Mouse (Mus musculus): ENCODE measurements around the gene Gm13285.
"Not testable (repeated sequence)": the region's sequence is repeated elsewhere in the genome, so short reads cannot be mapped to it uniquely, and the experiment has no call there.

Gm13285 gene

DNA sequence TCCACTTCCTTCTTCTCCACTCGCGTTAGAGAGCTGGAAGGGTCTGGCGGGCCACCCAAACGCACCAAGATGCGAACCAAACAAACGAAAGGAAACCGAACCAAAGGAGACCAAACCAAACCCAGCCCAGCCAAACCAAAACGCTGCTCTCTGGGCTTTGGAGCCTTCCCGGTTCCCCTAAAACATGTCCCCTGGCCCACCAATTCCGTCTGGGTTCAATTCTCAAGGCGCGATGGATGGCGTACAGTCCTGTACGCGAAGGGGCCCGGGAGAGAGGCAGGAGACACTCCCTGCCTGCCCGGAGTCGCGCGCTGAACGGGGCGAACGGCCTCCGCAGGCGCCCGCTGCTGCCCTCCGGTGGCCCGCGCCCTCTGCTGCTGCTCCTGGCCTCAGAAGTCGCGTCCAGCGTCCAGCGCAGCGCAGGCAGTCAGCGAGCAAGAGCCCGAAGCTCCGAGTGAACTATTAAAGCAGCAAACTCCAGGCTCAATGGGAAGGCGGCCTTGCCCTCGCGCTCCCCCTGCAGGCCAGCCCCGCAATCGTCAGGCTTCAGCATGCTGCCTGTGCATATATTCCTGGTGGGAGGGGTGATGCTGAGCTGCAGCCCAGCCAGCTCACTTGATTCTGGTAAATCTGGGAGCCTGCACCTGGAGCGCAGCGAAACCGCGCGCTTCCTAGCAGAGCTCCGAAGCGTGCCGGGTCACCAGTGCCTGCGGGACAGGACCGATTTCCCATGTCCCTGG lies 5.4 kb upstream of the Gm13285 start, which contains the start of gene Gm13275:
TSS of gene Gm13275 (plus strand) at position 552 of the 740 bp plus-strand sequence.
- DNase-seq (ENCODE audit: low spot score in 2 of 2), result peak; percentile 55 to 66

DNA sequence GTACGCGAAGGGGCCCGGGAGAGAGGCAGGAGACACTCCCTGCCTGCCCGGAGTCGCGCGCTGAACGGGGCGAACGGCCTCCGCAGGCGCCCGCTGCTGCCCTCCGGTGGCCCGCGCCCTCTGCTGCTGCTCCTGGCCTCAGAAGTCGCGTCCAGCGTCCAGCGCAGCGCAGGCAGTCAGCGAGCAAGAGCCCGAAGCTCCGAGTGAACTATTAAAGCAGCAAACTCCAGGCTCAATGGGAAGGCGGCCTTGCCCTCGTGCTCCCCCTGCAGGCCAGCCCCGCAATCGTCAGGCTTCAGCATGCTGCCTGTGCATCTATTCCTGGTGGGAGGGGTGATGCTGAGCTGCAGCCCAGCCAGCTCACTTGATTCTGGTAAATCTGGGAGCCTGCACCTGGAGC lies 2.4 kb upstream of the Gm13285 start, which contains the start of gene Gm13279:
TSS of gene Gm13279 (plus strand) at position 301 of the 400 bp plus-strand sequence.
- not testable (repeated sequence) for DNase-seq (ENCODE audit: low spot score in 2 of 2)

DNA sequence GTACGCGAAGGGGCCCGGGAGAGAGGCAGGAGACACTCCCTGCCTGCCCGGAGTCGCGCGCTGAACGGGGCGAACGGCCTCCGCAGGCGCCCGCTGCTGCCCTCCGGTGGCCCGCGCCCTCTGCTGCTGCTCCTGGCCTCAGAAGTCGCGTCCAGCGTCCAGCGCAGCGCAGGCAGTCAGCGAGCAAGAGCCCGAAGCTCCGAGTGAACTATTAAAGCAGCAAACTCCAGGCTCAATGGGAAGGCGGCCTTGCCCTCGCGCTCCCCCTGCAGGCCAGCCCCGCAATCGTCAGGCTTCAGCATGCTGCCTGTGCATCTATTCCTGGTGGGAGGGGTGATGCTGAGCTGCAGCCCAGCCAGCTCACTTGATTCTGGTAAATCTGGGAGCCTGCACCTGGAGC lies 3.5 kb downstream of the Gm13285 start, which contains the start of gene Gm13287:
TSS of gene Gm13287 (plus strand) at position 301 of the 400 bp plus-strand sequence.
- not testable (repeated sequence) for DNase-seq (ENCODE audit: low spot score in 2 of 2)

DNA sequence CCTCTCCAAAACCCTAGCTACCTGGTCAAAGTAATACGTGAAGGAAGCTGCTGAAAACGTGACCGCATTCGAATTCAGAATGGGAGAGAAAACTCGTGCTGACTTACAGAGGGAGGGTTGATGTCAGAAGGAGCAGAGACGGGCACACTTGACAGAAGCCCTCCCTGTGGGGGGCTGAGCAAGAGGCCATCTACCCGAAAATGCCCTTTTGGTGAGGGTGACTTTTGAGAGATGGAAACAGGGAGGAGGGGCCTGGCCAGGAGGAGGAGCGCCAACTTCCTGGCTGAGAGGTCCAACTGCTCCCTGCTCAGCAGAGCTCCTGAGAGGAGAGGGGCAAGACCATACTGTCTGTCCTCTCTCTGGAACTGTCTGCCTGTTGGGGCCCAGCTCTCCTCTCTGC lies 5.8 kb downstream of the Gm13285 start, which contains the start of gene Gm13288:
TSS of gene Gm13288 (plus strand) at position 301 of the 400 bp plus-strand sequence.
- DNase-seq (ENCODE audit: low spot score in 2 of 2), result not testable (repeated sequence)

DNA sequence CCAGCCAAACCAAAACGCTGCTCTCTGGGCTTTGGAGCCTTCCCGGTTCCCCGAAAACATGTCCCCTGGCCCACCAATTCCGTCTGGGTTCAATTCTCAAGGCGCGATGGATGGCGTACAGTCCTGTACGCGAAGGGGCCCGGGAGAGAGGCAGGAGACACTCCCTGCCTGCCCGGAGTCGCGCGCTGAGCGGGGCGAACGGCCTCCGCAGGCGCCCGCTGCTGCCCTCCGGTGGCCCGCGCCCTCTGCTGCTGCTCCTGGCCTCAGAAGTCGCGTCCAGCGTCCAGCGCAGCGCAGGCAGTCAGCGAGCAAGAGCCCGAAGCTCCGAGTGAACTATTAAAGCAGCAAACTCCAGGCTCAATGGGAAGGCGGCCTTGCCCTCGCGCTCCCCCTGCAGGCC lies 6.3 kb downstream of the Gm13285 start:
- DNase-seq (ENCODE audit: low spot score in 2 of 2), result not testable (repeated sequence)

DNA sequence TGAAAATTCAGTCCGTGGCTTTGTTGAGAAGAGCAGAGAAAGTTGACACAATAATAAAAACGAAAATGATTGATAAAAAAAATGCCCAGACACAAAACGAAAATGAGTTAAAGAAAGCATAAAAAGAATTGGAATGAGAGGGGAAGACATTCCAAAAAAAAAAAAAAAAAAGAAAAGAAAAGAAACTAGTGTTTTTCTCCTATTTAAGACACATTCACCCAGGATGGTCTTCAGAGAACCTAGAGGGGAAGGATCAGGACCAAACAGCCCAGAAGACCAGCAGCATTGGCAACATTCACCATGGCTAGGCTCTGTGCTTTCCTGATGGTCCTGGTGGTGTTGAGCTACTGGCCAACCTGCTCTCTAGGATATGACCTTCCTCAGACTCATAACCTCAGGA lies 16.5 kb downstream of the Gm13285 start, which contains the start of gene Ifna7:
TSS of gene Ifna7 (plus strand) at position 301 of the 400 bp plus-strand sequence.
- DNase-seq (ENCODE audit: low spot score in 2 of 2), result no peak

DNA sequence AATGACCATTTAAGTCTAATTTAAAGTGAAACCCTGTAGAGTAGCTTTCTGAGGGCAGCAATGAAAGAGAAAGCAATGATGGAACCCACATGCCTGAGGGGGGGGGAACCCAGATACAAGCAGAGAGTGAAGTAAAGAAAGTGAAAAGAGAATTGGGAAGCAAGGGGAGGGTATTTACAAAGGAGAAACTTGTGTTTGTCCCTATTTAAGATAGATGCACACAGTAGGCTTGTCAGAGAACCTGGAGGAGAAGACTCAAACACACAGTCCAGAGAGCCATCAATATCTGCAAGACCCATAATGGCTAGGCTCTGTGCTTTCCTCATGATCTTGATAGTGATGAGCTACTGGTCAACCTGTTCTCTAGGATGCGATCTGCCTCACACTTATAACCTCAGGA lies 20.2 kb downstream of the Gm13285 start, which contains the start of gene Ifna11:
TSS of gene Ifna11 (plus strand) at position 301 of the 400 bp plus-strand sequence.
- DNase-seq (ENCODE audit: low spot score in 2 of 2), result no peak

DNA sequence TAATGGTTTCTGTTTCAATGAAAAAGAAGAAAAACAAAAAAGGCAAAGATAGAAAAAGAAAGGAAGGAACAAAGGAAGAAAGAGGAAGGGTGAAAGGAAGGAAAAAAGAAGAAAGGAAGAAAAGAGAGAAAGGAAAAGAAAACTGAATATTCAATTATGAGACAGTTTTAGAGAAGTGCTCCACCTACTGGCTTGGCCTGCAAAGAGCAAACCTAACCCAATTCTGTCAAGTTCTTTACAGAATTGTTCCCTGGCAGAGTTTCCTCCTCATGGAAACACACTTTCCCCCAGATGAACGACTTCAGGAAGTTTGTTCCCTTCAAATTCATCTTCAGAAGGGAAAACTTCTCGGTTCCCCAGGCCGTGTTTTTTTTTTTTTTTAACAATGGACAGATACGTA lies 23.5 kb downstream of the Gm13285 start:
- peak; percentile 18 to 26 for DNase-seq (ENCODE audit: low spot score in 2 of 2)

DNA sequence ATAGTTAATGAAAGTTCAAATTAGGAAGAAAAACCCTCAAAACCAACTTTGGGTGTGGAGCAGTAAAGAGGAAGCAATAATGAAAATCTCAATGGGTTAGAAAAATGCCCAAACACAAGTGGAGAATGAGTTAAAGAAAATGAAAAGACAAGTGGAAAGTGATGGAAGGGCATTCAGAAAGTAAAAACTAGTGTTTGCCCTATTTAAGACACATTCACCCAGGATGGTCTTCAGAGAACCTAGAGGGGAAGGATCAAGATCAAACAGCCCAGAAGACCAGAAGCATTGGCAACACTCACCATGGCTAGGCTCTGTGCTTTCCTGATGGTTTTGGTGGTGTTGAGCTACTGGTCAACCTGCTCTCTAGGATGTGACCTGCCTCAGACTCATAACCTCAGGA lies 27.7 kb downstream of the Gm13285 start, which contains the start of gene Ifna6:
TSS of gene Ifna6 (plus strand) at position 301 of the 400 bp plus-strand sequence.
- not testable (repeated sequence) for DNase-seq (ENCODE audit: low spot score in 2 of 2)

DNA sequence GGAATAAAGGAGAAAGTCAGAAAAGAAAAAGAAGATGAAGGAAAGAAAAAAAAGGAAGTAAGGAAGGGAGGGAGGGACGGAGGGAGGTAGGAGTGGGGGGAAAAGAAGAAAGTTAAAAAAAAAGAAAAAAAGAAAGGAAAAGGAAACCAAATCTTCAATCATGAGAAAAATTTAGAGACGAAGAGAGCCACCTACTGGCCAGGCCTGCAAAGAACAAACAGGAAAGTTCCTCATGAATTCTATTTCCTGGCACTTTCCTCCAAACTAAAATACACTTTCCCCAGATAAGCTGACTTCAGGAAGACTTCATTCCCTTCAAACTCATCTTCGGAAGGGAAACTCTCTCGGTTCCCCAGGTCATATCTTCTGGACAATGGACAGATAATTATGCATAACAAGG lies 31.1 kb downstream of the Gm13285 start:
- peak; percentile 48 to 66 for DNase-seq (ENCODE audit: low spot score in 2 of 2)

DNA sequence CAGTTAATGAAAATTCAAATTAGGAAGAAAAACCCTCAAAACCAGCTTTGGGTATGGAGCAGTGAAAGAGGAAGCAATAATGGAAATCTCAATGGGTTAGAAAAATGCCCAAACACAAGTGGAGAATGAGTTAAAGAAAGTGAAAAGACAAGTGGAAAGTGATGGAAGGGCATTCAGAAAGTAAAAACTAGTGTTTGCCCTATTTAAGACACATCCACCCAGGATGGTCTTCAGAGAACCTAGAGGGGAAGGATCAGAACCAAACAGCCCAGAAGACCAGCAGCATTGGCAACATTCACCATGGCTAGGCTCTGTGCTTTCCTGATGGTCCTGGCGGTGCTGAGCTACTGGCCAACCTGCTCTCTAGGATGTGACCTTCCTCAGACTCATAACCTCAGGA lies 35.8 kb downstream of the Gm13285 start, which contains the start of gene Ifna5:
TSS of gene Ifna5 (plus strand) at position 301 of the 400 bp plus-strand sequence.
- DNase-seq (ENCODE audit: low spot score in 2 of 2), result not testable (repeated sequence)

DNA sequence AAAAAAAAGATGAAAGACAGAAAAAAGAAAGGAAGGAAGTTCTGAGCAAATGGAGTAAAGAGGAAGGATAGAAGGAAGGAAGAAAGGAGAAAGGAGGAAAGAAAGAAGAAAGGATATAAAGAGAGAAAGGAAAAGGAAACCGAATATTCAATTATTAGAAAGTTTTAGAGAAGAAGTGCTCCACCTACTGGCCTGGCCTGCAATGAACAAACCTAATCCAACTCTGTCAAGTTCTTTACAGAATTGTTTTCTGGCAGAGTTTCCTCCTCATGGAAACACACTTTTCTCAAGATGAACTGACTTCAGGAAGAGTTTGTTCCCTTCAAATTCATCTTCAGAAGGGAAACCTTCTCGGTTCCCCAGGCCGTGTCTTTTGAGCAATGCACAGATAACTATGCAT lies 39.4 kb downstream of the Gm13285 start:
- peak; percentile 6 to 9 for DNase-seq (ENCODE audit: low spot score in 2 of 2)

DNA sequence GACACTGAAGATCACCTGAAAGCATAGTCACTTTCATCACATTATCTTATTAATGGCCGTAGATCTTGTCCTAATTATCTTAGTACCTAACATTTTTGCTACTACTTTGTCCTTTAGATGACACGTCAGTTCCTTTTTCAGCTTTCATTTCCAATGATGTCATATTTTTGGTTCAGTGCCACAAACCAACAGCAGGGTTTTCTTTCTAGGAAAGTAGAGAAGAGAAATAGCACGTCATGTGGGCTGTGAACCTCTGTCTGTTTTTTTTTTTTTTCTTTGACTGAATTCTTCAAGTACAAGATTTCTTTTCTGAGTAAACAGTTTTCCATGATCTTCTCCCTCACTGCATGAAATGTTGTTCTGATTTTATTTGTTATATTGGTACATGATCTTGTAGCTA lies 40.6 kb downstream of the Gm13285 start:
- no peak for DNase-seq (ENCODE audit: low spot score in 2 of 2)

DNA sequence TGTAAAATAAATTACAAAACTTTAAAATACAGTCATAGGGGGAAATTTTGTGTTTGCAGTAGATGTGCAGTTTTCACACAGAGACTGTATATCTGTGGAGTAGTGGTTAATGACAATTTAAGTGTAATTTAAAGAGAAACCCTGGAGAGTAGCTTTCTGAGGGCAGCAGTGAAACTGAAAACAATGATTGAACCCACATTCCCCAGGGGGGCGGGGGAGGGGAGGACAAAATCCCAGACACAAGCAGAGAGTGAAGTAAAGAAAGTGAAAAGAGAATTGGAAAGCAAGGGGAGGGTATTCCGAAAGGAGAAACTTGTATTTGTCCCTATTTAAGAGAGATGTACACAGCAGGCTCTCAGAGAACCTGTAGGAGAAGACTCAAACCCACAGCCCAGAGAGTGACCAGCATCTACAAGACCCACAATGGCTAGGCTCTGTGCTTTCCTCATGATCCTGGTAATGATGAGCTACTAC lies 42.0 kb downstream of the Gm13285 start, which contains the start of gene Ifna4:
TSS of gene Ifna4 (plus strand) at position 424 of the 474 bp plus-strand sequence.
- DNase-seq (ENCODE audit: low spot score in 2 of 2), result no peak

DNA sequence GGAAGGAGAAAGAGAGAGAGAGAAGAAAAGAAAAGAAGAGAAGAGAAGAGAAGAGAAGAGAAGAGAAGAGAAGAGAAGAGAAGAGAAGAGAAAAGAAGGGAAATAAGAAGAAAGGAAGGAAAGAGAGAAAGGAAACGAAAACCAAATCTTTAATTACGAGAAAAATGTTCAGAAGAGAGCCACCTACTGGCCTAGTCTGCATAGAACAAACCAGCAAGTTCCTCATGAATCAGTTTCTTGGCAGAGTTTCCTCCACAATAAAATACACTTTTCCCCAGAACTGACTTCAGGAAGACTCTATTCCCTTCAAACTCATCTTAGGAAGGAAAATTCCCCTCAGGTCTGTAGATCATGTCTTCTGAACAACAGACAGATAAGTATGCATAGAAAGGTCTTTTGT lies 45.9 kb downstream of the Gm13285 start:
- no peak for DNase-seq (ENCODE audit: low spot score in 2 of 2)

DNA sequence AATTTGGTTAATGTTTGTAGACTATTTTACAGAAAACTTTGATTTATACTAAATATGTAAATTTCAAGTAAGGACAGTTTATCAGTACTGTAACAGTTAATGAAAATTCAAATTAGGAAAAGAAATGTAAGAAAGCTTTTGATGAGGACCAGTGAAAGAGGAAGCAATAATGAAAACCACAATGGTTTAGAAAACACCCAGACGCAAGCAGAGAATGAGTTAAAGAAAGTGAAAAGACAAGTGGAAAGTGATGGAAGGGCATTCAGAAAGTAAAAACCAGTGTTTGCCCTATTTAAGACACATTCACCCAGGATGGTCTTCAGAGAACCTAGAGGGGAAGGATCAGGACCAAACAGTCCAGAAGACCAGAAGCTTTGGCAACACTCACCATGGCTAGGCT lies 50.2 kb downstream of the Gm13285 start, which contains the start of gene Ifna1:
TSS of gene Ifna1 (plus strand) at position 390 of the 400 bp plus-strand sequence.
- DNase-seq (ENCODE audit: low spot score in 2 of 2), result no peak
